Mouse (Mus musculus): ENCODE results near the gene Vac14. TPM values are rescaled to one million over a fixed set of nuclear protein-coding genes. Genes with fewer than 3 reads are reported as not detected.

Vac14 gene
- total RNA-seq (2021) = 10 to 100 TPM; 15.8 to 16.1 TPM
- long read RNA-seq, experiment 1, transcript Vac14-201 (19 exons, 3,069 nt) = major isoform, 17 of 107 reads
- long read RNA-seq, experiment 1, partial matches to known transcripts = 1 of 107 reads
- long read RNA-seq, experiment 1, other reads (novel, unspliced or antisense) = 89 of 107 reads
- long read RNA-seq, experiment 2, transcript Vac14-201 (19 exons, 3,069 nt) = major isoform, 5 of 69 reads
- long read RNA-seq, experiment 2, partial matches to known transcripts = 0 of 69 reads
- long read RNA-seq, experiment 2, other reads (novel, unspliced or antisense) = 64 of 69 reads

DNA sequence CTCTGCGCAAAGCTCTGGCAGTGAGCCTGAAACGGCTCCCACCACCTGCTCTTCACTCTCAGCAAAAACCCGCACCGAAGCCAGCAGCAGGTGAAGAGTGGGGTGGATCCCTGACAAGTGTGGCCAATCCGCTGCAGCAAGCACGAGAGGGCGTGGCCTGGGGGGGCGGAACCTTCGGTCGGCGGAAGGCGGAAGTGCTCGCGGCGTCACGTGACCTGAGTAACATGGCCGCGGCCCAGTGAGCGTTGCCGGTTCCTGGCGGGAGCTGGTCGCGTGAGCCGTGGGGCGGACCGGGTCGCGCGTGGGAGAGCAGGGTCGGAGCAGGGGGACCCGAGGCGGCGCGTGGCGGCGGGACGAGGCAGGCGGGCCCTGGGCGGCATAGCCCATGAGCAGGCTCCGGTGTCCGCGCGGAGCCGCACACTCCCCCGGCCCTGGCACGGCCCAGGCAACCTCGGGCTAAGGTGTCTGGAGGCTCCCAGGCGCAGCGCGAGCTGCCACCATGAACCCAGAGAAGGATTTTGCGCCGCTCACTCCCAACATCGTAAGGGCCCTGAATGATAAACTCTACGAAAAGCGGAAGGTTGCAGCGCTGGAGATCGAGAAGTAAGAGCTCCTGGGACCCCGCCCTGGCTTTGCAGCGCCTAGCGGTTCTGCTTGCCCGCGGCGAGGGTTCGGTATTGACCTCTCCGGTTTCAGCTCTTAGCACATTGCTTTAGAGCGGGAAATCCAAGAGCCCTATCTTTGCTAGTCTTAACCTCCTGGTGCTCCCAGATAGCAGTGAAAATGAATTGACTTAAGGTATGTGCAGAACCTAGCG lies at the start of gene Vac14:
Gene Vac14 (plus strand): TSS at position 195 of the 817 bp plus-strand sequence.
- DNase-seq = peak; percentile 98 to 99

DNA sequence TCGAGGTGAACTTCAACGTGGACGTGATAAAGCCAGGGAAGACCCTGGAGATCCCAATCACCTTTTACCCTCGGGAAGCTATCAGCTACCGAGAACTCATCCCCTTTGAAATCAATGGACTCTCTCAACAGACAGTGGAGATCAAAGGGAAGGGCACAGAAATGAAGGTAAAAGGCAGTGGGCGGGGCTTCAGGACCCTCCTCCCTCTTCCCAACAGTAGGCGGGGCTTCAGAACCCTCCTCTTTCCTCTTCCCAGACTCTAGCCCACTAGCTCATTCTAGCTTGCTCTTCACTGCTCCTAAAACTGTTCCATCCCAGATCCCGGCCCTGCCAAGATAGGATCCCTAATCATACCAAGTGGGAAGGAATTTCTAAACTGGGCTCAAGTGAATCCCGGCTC lies 25.7 kb upstream of the Vac14 start:
- no peak for DNase-seq

DNA sequence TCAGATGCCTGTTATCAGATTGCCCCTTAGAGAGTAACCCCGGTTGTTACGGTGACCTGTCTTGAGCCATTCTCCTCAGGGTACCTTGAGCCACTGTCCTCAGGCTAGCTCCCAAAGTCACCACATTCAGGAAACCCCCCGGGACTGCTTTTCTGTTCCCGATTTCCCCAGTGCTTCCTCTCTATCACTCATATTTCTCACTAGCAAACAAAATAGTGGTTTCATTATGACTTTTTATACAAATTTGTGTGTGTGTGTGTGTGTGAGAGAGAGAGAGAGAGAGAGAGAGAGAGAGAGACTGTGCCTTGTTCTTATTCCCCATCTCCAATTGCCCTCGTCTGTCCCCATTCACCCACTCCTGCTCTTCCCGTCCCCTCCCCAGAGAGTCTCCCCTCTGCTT lies 24.2 kb upstream of the Vac14 start:
- DNase-seq = no peak

DNA sequence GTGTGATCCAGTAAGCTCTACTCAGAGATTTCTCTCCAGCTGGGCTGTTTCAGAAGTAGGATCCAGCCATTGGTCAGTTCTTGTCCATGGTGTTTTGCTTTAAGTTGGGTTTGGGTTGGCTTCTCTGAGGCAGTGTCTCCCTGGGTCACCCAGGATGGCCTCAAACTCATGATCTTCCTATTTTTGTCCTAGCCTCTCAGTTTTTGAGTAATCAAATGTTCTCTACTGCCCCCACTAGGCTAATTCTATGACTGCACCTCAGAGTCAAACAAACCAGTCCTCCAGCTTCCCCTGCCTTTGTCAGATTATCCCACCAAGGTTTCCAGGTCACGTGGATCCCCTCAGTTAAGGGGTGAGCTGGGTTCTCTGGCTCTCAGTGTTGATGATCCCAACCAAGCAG lies 13.8 kb upstream of the Vac14 start:
- DNase-seq = peak; percentile 25 to 78

DNA sequence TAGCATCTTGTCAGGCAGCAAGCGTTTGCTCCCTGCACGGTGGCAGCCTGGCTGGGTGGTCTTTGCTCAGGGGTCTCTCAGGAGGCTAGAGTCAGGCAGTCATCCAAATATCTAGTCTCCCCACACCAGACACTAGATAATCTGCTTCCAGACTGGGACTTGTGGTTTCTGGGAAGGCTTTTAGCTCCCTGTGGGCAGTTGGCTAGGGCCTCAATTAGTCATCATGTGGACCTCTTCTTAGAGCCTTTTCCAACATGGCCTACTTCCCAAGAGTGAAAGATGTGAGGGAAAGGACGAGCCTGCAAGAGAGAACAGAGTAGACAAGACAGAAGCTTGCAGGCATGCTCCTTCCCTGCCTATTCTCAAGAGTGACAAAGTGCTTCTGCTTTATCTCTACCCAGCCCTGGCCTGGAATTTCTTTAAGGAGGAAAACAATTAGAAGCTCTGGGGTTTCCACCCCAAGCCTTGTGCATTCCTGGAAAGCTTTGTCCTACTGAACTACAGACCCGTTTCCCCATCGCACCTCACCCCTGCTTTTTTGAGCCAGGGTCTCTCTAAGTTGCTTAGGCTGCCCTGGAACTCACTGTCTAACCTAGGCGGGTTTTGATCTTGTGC lies 12.9 kb upstream of the Vac14 start:
- DNase-seq = peak; percentile 43 to 50

DNA sequence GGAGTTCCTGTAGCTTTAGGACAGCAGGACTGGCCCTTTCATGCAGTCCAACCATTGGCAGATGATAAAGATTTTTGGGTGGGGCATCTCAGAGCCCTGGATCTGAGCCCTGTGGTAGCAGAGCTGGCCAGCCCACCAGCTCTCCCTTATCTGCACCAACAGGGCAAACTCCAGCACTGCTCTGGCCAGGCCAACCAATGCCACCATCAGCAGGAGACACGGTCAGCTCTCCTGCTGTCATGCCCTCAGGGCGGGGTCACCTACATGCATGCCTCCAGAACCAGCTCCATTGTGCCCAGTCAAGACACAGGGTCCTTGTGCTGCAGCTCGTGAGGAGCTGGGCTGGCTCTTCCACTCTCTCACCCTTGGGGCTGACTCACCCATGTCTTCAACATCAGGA lies 2.7 kb upstream of the Vac14 start:
- DNase-seq = no peak

DNA sequence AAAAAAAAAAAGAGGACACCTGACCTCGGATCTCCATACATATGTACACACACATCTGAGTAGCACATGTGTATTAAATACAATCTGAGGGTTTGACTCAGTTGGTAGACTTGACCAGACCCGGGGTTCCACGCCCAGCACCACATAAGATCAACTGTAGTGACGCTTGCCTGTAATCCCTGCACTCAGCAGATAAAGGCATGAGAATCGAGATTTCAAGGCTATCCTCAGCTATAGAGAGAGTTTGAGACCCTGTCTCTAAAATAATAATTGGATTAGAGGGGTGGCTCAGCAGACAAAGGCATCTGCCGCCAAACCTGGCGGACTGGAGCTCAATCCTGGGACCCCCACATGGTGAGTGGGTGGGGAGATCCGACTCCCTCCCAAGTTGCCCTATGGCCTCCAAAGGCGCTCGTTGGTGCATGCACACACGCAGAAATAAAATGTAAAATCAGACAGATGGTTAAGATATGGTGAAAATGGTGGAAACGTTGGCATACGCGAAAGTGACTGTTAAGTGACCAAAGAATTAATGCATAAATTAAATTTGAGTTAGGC lies 505 bp upstream of the Vac14 start:
- DNase-seq = peak in 1 of 2 experiments; percentile 14

DNA sequence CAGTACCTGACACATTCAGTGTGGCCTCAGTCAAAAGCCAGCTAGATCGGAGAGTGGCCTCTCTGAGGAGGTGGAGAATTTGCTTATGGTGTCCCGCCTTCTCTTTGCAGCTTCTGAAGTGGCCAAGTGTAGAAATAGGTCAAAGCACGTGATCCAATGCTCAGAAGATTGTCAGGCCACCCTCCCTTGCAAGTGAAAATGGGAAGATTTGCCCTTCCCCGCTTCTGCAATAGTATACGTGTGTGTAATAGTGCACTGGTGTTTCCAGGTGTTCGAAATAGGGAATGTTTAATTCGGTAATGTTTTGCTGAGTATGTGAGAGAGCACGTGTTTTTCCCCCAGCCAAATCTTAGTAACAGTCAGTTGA lies 806 bp downstream of the Vac14 start:
- DNase-seq = no peak

DNA sequence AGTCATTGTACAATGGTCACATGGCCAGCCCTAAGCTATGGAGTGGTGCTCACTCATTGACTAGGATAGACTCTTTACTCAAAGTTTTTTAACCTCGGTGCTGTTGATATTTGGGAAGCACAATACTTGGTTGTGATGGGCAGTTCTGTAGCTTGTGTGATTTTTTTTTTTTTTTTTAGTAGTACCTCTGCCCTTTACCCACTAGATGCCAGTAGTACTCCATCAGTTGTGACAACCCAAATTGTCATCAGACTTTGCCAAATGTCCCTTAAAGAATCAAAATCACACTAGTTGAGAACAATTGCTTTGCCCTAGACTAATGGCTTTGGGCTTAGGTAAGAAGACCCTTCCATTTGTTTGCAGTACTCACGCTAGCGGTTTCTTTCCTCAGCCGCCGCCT lies 1.5 kb downstream of the Vac14 start:
- no peak for DNase-seq

DNA sequence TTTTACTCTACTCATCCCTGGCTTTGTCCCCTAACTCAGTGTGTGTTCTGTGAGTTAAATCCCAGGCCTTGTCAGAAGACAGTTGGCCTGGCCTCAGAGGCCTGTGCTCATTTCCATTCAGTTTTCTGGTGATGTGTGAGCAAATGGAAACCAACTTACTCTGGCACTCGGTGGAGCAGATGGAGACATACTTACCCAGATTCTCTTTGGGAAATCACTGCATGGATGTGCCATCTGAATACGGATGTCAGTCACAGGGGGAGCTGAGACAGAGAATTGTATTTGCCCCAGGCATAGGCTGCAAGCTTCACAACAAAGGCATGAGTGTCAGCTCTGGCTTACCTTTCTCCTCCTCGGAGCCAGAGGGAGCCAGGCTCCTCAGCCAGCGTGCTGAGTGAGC lies 8.0 kb downstream of the Vac14 start:
- no peak for DNase-seq

DNA sequence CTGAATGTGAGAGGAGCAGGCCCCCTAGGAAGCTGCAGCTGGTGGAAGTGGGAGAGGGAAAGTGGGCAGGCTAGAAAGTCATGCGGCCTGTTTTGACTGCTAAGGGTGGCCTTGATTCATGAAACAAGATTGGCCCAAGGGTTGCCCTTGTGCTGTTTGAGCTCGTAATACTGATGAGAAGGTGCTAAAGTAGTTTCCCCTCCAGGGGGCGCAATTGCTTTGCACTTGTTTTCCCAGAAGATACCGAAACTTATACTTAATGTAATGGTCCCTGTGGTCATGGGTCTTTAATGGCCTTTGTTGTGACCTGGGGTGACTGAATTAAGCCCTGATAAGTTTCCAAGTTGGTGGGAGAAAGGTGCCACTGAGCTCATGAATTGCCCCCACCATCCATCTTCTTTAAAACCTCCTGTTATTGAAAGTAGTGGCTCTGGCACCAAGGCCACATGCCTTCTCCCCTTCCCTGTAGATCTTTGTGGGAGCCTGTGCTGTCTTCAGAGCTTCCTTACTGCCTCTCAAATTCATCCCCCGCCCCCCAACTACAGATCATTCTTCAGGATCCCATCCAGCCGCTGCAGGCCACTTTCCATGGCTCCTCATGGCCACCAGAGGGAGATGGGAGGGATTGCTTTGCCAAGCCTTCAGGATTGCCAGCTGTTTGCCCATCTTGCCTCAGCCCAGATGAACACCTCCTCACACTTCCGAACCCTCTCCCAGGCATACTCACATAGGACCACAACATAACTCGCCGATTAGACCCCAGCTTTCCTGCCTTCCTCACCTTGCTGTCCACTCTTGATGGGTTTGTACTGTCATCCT lies 11.1 kb downstream of the Vac14 start:
- DNase-seq = peak in 1 of 2 experiments; percentile 76

DNA sequence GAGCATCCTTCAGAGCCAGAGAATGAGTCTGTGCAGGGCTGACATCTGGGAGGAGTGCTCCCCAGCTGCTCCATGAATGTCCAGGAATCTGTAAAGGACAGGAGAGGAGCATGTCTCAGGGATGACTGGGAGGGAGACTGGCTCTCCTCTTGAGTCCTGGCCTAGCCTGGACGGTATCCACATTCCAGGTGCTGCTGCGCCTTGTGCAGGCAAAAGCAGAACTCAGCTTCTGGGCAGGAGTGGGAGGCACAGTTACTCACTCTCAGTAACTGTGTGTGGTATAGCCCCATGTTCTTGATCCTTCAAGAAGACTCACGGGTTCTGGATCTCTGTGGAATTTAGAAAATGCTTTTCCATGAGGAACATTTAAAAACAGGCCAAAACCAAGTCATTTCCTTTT lies 11.7 kb downstream of the Vac14 start:
- no peak for DNase-seq

DNA sequence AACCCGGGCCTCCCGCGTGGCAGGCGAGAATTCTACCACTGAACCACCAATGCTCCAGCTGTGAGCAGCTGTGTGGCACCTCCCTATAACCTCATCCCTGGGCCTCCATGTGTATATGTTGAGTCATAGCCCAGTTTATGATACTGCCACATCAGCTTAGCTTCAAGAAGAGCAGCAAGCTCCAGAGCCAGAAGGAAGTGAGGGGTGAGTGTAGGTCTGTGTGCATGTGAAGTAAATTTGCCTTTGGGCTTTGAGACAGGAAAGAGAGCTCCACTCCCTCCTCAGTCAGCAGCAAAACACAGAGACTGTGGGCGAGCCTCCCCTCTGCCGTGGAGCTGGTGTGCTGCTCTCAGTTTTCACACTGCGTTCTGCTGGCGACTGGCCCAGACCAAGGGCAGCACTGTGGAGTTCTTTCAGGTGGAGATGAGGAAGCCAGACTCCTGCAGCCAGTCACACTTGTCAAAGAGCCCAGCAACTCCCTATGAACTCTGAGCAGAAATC lies 12.2 kb downstream of the Vac14 start:
- peak; percentile 60 to 79 for DNase-seq

DNA sequence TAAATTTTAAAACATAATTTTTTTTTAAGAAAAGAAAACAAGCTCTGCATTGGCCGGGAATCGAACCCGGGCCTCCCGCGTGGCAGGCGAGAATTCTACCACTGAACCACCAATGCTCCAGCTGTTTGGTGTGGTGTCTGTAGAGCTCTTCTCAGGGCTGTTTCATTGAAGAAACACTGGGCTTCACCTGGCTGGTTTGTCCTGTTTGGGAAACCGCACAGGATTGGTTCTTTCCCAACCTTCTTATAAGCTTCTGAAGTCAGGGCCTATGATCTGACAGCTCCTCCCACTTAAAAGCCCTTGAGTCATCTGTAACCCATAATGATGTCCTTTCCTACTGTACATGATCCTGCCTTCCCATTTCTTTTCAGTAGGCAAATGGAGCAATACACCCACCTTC lies 12.8 kb downstream of the Vac14 start:
- DNase-seq = peak in 1 of 2 experiments; percentile 56

DNA sequence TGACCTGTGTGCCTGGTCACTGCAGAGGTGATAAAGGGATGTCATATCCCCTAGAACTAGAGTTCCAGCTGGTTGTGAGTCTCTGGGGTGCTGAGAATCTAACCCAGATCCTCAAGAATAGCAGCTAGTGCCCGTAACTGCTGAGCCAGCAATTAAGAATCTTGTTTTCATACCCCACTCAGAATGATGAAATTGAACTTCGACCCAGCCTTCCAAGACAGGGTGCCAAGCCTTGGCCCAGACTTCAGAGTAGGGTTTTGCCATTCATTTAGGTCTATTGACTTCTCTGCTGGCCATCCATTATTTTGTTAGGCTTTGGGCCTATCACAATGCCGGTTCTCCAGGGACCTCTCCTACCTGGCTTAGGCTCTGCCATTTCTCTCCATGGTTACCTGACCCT lies 15.4 kb downstream of the Vac14 start:
- no peak for DNase-seq

DNA sequence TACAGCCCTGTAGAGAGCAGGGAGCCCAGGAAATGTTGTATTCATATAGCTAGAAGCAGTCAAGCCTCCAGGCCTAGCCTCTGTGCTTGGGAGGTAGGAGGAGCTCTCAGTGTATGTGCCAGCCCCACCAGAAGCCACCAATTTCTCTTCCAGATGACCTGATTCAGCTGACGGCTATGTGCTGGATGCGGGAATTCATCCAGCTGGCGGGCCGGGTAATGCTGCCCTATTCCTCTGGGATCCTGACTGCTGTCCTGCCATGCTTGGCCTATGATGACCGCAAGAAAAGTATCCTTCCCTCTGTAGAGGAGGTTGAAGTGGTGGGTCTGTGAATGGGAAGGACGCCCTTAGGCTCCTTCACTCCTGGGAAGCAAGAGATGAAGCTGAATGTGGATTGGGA lies 17.8 kb downstream of the Vac14 start:
- DNase-seq = no peak

DNA sequence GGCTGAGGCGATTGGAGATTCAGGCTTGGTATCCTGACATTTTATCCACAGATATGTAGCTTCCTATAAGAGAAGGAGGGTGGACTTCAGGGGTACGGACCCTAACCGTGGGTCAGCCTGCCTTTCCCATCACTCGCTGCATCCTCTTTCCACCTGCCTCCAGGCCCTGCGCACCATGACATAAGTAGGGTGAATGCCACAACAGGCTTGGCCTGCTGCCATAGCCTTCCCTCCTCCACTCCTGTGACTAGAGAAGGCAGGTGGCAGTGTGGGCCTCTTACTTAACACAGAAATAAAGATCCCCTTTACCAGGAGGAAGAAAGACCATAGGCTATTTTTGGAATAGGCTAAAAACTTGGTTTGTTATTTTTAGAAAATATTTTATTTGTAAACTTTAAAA lies 23.9 kb downstream of the Vac14 start:
- DNase-seq = no peak

DNA sequence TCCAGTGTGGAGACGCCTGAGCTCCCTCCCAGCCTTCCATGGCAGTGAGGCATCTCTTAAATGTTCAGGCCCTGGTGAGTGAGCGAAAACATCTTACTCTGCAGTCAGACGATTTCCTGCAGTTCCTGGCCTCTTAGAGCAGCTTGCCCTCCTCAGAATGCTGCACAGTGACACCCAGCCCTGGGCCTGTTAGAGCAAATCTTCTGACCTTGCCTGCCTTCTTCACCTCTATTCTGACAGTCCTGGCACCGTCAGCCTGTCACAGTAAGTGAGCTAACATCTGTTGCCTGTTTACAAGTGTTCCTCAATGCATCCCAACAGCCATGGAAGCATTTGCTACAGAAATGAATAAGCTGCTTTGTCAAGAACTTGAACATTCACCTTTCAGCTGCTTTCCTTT lies 24.8 kb downstream of the Vac14 start:
- no peak for DNase-seq

DNA sequence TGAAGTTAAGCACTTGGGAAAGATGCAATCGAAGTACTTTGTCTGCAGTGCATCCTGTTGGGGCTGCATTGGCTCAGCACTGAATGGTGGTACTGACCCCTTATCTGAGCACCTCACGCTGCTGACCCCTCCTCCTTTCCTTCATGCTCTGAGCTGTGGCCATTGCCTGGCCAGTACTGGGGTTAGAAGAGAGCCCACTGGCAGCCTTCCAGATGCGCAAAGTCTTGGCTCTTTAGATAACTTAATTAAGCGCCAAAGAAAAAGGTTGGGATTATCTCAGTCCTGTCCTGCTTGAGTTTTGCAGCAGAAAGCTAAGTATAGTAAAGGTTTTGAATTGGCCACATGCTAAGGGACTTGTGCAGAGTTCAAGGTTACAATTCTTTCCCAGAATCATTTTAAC lies 26.0 kb downstream of the Vac14 start:
- DNase-seq = no peak

DNA sequence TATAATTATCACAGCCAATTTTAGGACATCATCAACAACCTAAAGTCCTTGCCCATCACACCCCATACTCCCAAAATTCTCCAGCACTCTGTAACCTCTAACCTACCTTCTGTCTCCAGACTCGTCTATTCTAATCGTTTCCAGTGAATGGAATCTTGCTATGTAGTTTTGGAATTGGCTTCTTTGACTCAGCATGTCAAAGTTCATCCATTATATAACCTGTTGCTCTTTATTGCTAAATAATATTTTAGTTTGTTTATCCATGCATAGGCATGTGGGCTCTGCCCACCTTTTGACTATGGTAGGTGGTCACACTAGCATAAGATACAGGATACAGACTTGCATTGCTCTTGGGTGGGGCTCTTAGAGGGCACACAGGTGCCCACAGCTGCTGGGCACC lies 26.5 kb downstream of the Vac14 start:
- DNase-seq = no peak

DNA sequence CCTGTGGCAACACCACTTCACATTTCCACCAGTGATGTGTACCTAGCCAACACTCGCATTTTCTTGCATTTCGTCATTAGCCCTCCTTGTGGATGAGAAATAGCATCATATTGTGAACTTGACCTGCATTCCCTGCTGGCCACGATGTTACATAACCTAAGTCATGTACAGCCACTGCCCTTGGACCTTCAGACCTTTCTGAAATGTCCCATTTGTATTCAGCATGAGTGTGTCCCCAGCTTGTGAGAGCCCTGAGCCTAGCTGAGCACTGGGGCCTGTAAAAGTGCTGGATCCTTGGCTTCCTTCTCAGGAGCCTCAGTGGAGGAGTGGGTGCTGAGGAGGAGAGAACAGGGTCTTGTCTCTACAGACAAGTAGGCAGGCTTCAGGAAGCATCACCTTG lies 27.0 kb downstream of the Vac14 start:
- no peak for DNase-seq

DNA sequence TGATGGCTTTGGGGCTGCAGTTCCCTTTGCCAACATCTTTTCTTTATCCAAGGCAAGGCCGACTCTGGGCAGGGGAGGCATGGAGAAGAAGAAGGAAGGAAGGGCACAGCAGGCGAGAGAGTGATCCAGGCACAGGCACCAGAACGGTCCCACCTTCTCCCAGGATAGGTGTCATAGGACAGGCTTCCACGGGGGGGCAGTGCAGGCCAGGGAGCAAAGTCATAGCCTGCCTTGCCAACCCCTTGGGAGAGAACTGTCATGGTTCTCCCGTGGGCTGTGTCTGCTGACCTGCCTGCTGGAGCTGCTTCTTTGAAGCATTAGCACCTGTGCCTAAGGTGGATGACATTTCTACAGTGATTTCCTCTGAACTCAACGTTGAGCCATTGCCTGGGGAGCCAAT lies 27.7 kb downstream of the Vac14 start:
- DNase-seq = peak; percentile 68 to 90

All from heart, adult 18-20 months (tissue).